Mouse (Mus musculus) frontal cortex, postnatal 36 days (tissue): Measurements from ENCODE around the gene Rbbp8nl.

Experiments
- DNase-seq, 2 experiments: peaks; one replicate each; pipeline ENCODE4 v3.0.0; 2022; ENCODE audit warnings: low spot score in 2 of 2

Gene Rbbp8nl

DNA sequence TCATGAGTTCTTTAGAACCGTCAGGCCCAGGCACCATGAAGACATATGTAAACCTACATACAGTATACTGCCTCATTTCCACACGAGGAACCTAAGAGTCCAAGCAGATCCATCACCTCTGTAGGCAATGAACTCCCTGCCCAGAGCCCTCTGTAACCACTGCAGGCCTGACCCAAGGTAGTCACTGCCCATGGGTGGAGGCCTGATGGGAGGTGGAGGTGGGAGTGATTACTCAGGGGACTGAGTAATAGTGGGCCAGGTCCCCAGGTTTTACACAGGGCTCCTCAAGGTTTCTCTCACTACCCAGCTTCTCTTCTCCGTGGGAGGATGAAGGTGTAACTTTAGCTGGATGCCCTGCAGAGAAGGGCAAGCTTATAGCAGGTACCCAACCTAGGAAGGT is 60.5 kb downstream of the Rbbp8nl start:
- DNase-seq = no peak

DNA sequence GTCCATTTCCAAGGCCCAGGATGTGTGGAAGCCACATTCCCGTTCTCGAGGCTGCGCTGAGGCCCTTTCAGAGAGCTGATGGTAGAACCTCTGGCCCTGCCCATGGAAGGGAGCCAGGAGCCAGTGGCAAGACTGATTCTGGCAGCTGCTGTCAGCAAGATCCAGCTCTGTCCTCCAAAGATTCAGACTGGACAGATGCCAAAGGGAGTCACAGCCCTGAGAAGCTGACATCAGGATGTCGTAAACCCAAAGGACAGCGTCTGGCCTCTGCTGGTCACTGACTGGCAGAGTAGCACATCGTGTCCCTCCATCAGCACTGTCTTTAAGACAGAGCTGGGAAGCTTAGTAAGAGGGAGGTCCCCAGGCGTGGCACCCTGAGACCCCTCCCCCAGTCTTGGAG is 61.1 kb downstream of the Rbbp8nl start:
- no peak for DNase-seq

DNA sequence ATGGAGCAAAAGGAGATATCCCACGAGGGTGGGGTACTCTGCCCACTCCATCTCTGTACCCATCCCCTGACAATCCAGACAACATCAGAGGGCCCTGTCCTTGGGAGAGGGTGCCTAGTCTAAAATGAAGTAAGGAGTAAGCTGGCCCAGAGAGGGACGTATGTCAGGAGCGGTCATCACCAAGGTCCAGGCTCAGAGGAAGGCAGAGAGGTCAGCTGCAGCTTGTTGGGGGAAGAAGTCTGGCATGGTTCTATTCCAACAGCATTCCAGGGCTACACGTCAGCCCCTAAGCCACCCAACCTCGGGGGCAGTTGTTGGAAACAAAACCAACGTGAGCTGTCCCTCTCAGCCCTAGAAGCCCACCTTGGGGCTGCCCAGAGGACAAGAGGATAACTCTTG is 61.6 kb downstream of the Rbbp8nl start:
- no peak for DNase-seq
